Mouse (Mus musculus) G1E (cell line): ENCODE data around the gene Fance. TPM values are rescaled to one million over a fixed set of nuclear protein-coding genes. Genes with fewer than 3 reads are reported as not detected.
"Not testable (repeated sequence)": the region's sequence is repeated elsewhere in the genome, so short reads cannot be mapped to it uniquely, and the experiment has no call there.

ENCODE experiments used
- ATAC-seq: 2 replicates; pipeline ENCODE4 v1.8.0; 2016; ENCODE audit warnings: mild to moderate bottlenecking; ENCODE audit not compliant: insufficient number of reproducible peaks, poor library complexity, low FRiP score, severe bottlenecking; ENCODE audit errors: extremely low read depth
- DNase-seq: peaks from one replicate; pipeline ENCODE4 v3.0.0; 2012; ENCODE audit warnings: low spot score
- H3K27me3 ChIP-seq: 2 replicates; pipeline ENCODE4 v1.6.1; 2012; ENCODE audit warnings: mild to moderate bottlenecking, low read length, inconsistent platforms; ENCODE audit not compliant: insufficient read depth
- H3K36me3 ChIP-seq: replicated peaks from 2 replicates; pipeline ENCODE3; 2012; ENCODE audit warnings: mild to moderate bottlenecking, inconsistent platforms
- H3K4me1 ChIP-seq: 2 replicates; pipeline ENCODE4 v1.6.1; 2012; ENCODE audit warnings: low read depth, low read length, inconsistent platforms, mixed read lengths; ENCODE audit not compliant: insufficient read depth
- H3K4me3 ChIP-seq: 2 replicates; pipeline ENCODE4 v1.5.1; 2012; ENCODE audit warnings: low read depth, mild to moderate bottlenecking, inconsistent platforms, low read length, moderate library complexity, mixed read lengths
- H3K9me3 ChIP-seq: replicated peaks from 2 replicates; pipeline ENCODE4 v1.6.1; 2012; ENCODE audit warnings: inconsistent platforms
- CTCF ChIP-seq: IDR thresholded peaks from 2 replicates; pipeline ENCODE4 v1.5.1; 2012; ENCODE audit warnings: low read depth, low read length, inconsistent platforms, mixed read lengths
- GATA1 ChIP-seq: IDR thresholded peaks from 2 replicates; pipeline ENCODE4 v1.6.1; 2012; ENCODE audit warnings: borderline replicate concordance, low read length, inconsistent platforms, mixed read lengths
- GATA2 ChIP-seq: IDR thresholded peaks from 2 replicates; pipeline ENCODE4 v1.6.1; 2012; ENCODE audit warnings: low read depth, low read length, inconsistent platforms, borderline replicate concordance
- POLR2AphosphoS5 ChIP-seq: IDR thresholded peaks from 2 replicates; pipeline ENCODE4 v1.6.1; 2012; ENCODE audit warnings: low read depth, low read length, inconsistent platforms; ENCODE audit not compliant: insufficient replicate concordance
- TAL1 ChIP-seq: conservative IDR thresholded peaks from 2 replicates; pipeline ENCODE4 v1.6.1; 2012; ENCODE audit warnings: low read depth, low read length, inconsistent platforms, mixed read lengths
- polyA plus RNA-seq: library from polyadenylated mRNA; stranded (reverse); fragments of >175 nt; gene quantifications from 2 replicates; pipeline ENCODE4 v1.2.3, GENCODE M21; 2012
- total RNA-seq, 2 experiments: library from RNA; stranded (forward) in 1 of 2; stranded (reverse) in 1 of 2; fragments of 200-1000 nt in 1 of 2; fragments of >200 nt in 1 of 2; fragmentation: Nextera tagmentation in 1 of 2; gene quantifications; 2 replicates each; pipeline ENCODE4 v1.2.3; 2014 to 2017

Fance gene
- total and polyA plus RNA-seq, 3 experiments = 33.9 to 79.0 (median 50.1) TPM

DNA sequence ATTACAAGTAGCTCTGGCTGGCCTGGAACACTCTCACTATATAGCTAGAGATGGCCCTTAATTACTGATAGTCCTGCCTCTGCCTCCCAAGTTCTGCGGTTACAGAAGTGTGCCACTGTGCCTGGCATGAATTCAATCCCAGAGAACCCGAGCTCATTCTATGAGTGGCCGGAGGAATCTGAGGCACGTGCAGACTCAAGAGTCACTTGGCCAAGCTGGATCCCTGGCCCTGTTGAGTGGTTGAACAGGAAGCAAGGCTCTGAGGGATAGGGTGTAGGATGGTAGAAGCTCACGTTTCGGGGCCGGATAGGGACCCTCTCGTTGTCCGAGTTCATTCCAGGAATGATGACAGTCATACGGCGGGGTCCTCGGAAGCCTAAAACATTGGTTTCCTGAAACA lies 42.6 kb downstream of the Fance start:
- H3K27me3 ChIP-seq = peaks cover 77% of the 10 kb centered on the region
- H3K4me3 ChIP-seq = no peak overlapping the region
- no peak for ATAC-seq
- no peak for TF ChIP-seq GATA1
- TF ChIP-seq GATA2 = no peak
- TF ChIP-seq CTCF = no peak
- no peak for TF ChIP-seq POLR2AphosphoS5
- no peak for TF ChIP-seq TAL1
- H3K4me1 ChIP-seq = peaks cover 25% of the 10 kb centered on the region
- H3K9me3 ChIP-seq = no peaks in the 10 kb centered on the region
- no peaks in the 10 kb centered on the region for H3K36me3 ChIP-seq
- no peak for DNase-seq

DNA sequence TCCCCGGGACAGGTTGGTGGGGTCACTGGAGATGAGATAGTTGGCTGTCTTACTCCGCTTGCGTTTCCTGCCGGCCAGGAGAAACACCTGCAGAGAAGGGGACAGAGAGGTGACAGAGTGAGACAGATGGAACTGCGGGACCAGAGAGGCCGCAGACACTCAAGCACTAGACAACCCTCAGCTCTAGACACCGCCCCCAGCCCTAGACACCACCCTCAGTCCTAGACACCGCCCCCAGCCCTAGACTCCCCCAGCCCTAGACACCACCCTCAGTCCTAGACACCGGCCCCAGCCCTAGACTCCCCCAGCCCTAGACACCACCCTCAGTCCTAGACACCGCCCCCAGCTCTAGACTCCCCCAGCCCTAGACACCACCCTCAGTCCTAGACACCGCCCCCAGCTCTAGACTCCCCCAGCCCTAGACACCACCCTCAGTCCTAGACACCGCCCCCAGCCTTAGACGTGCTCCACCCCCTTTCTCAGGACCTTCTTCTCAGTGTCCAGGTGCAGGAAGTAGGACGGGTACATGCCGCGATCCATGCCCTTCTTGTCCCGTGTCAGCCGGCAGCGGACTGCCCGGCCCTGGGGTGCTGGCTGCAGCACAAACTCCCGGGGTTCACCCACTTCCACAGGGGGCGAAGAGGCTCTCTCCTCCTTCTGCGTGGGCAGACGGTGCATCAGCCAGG lies 45.4 kb downstream of the Fance start:
- H3K4me3 ChIP-seq, ATAC-seq, H3K9me3 ChIP-seq, H3K36me3 ChIP-seq, DNase-seq: not testable (repeated sequence)
- Histone ChIP-seq H3K4me1 (peaks cover 18% of the 10 kb centered on the region), H3K27me3 (peaks cover 79% of the 10 kb centered on the region)

DNA sequence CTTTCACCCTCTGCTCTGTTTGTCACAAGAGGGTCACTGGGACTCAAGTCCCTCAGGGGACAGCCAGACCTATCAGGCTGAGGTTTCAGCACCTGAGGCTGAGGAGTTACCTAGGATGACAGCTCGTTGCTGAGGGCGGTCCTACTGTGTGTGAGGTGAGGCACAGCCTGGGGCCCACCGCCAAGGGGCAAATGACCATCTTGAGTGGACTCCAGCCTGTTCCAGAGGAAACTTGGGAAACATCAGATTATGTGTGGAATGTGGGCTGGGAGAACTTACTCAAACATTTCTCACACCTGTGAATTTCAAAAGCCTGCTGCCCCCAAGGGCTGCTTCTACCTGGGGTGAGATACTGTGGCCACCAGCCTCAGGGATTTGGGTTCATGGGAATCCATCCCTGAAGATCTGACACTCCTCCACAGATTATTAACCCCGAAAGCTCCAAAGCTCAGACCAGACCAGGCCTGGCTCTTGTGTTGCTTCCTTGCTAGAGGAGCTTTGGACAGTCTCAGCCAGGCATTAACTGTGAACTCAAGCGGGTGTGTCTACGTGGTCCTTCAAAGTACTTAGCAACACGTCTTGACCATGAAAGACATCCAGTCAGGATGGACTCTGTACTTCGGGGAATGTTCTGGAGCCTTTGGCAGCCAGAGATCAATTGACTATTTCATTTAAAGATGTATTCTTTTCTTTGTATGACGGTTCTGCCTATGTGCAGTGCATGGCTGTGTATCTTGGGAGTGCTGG lies 47.4 kb downstream of the Fance start:
- Histone ChIP-seq H3K9me3 (no peaks in the 10 kb centered on the region), H3K27me3 (peaks cover 82% of the 10 kb centered on the region), H3K36me3 (no peaks in the 10 kb centered on the region), H3K4me1 (peaks cover 18% of the 10 kb centered on the region), H3K4me3 (no peak overlapping the region)
- DNase-seq = no peak
- no peak for ATAC-seq
- TF ChIP-seq CTCF (no peak), POLR2AphosphoS5 (no peak), TAL1 (no peak), GATA2 (no peak), GATA1 (no peak)

- Histone ChIP-seq H3K4me1 (peaks cover 18% of the 10 kb centered on the region), H3K9me3 (no peaks in the 10 kb centered on the region), H3K27me3 (peaks cover 80% of the 10 kb centered on the region), H3K36me3 (no peaks in the 10 kb centered on the region), H3K4me3 (peak overlapping the region; percentile 2; the same call in 1 of the 2 replicates)
- TF ChIP-seq GATA1 (no peak), GATA2 (no peak), CTCF (no peak), POLR2AphosphoS5 (no peak), TAL1 (no peak)
- ATAC-seq (no peak), DNase-seq (no peak)
Measured at GRCm38 (mm10) chr17:28361921-28362652, 48.8 kb downstream of the Fance start.

DNA sequence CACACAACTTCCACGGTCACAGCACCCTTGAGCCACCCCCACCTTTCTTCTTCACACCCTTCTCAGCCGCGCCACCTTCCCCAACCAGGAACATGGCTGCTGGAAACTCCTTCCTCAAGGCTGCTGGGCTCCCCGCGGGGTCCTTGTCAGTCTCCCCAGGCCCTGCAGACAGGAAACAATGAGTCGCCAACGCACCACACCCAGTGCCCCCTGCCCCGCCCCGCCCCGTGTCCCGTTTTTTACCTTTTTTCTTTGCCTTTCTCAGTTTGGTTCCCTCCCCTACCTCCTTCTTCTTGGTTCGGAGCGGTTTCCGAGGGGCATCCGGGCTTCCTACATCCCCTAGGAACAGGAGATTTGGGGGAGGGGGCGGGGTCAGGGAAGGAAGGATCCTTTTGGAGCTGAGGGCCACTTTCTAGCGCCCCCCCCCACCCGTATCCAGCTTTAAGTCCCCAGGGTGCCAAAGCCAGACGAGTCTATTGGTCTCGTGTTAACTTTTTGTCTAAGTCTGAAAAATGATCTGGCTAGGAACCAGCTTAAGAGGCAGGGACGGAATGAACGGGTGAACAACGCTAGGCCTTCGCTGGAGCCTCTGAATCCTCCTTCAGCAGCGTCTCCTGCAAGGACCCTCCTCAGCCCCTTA lies 49.5 kb downstream of the Fance start:
- DNase-seq (no peak), ATAC-seq (no peak)
- peaks cover 78% of the 10 kb centered on the region for H3K27me3 ChIP-seq
- no peaks in the 10 kb centered on the region for H3K36me3 ChIP-seq
- H3K4me1 ChIP-seq = peaks cover 18% of the 10 kb centered on the region
- H3K9me3 ChIP-seq = no peaks in the 10 kb centered on the region
- peak overlapping the region; percentile 2; the same call in 1 of the 2 replicates for H3K4me3 ChIP-seq
- TF ChIP-seq CTCF = no peak

GRCm38 (mm10) chr17:28363507-28363906 lies 50.2 kb downstream of the Fance start:
- TF ChIP-seq POLR2AphosphoS5 (no peak), CTCF (no peak), GATA1 (no peak), TAL1 (no peak), GATA2 (no peak)
- ATAC-seq (no peak), DNase-seq (no peak)
- Histone ChIP-seq H3K9me3 (no peaks in the 10 kb centered on the region), H3K27me3 (peaks cover 73% of the 10 kb centered on the region), H3K4me3 (no peak overlapping the region), H3K4me1 (peaks cover 18% of the 10 kb centered on the region), H3K36me3 (no peaks in the 10 kb centered on the region)
